Mouse (Mus musculus) kidney, embryonic 14.5 days (tissue): ENCODE measurements around the gene Mrpl33. TPM values are rescaled to one million over a fixed set of nuclear protein-coding genes. Genes with fewer than 3 reads are reported as not detected.

Experiments used
- ATAC-seq: fragments of 200-750 bp; cut with Nextera tagmentation; 2 replicates; pipeline ENCODE4 v1.8.0; 2017; ENCODE audit warnings: moderate number of reproducible peaks, mild to moderate bottlenecking, moderate TSS enrichment, moderate library complexity; ENCODE audit not compliant: low FRiP score, low TSS enrichment
- H3K27ac ChIP-seq: fragments of 300-500 bp; sonication (generic); 2 replicates; pipeline ENCODE4 v1.5.1; 2014; ENCODE audit warnings: low read depth, mild to moderate bottlenecking, low read length, moderate library complexity, mixed read lengths
- H3K27me3 ChIP-seq: fragments of 300-500 bp; sonication (generic); 2 replicates; pipeline ENCODE4 v1.6.1; 2014; ENCODE audit warnings: mild to moderate bottlenecking, low read length; ENCODE audit not compliant: control insufficient read depth, insufficient read depth
- H3K36me3 ChIP-seq: fragments of 300-500 bp; sonication (generic); 2 replicates; pipeline ENCODE4 v1.6.1; 2014; ENCODE audit warnings: low read length, mixed read lengths; ENCODE audit not compliant: control insufficient read depth, insufficient read depth
- H3K4me1 ChIP-seq: fragments of 300-500 bp; sonication (generic); 2 replicates; pipeline ENCODE4 v1.6.1; 2014; ENCODE audit warnings: low read length, mixed read lengths; ENCODE audit not compliant: control insufficient read depth, insufficient read depth
- H3K4me2 ChIP-seq: fragments of 300-500 bp; sonication (generic); replicated peaks from 2 replicates; pipeline ENCODE4 v1.6.1; 2014; ENCODE audit warnings: low read depth, mild to moderate bottlenecking, low read length
- H3K4me3 ChIP-seq: fragments of 300-500 bp; sonication (generic); 2 replicates; pipeline ENCODE4 v1.5.1; 2014; ENCODE audit warnings: mild to moderate bottlenecking, low read length
- H3K9ac ChIP-seq: fragments of 300-500 bp; sonication (generic); 2 replicates; pipeline ENCODE4 v1.6.1; 2014; ENCODE audit warnings: low read depth, mild to moderate bottlenecking, low read length, moderate library complexity
- H3K9me3 ChIP-seq: fragments of 300-500 bp; sonication (generic); 2 replicates; pipeline ENCODE4 v1.6.1; 2016; ENCODE audit warnings: low read length; ENCODE audit not compliant: control insufficient read depth
- WGBS: fragments of 180-500 bp; shearing (Covaris S2); extraction: QIAGEN DNeasy Blood & Tissue Kit; methylation state at CpG from one replicate; pipeline ENCODE4 v1.1.7; 2014; 5-methylcytosine and 5-hydroxymethylcytosine counted together
- microRNA-seq: library from miRNA; unstranded; fragments of <30 nt; microRNA quantifications from one replicate; pipeline ENCODE4, GENCODE M21; 2016
- polyA plus RNA-seq: library from polyadenylated mRNA; unstranded; fragments of >200 nt; fragmentation: Nextera tagmentation; extraction: Ambion mirVana; gene quantifications from 2 replicates; pipeline ENCODE4 v1.2.1, GENCODE M21; 2014

Mrpl33 gene
- polyA plus RNA-seq, 1 experiment from 2014 or later, result 253 TPM

GRCm38 (mm10) chr5:31709389-31709788 lies 112.7 kb downstream of the Mrpl33 start:
- 0 out of 2 replicates have a peak, but pooled peaks cover 3% of the 10 kb centered on the region for H3K4me1 ChIP-seq
- H3K9ac ChIP-seq, result no peak overlapping the region
- 0 out of 2 replicates have a peak, but pooled peaks cover 2% of the 10 kb centered on the region for H3K9me3 ChIP-seq
- no peak for ATAC-seq
- WGBS, result 83% methylated on average over 1 of the region's 1 CpGs
- no peaks in the 10 kb centered on the region for H3K27me3 ChIP-seq
- peaks cover 5% of the 10 kb centered on the region; the same call in 1 of the 2 replicates for H3K36me3 ChIP-seq
- H3K27ac ChIP-seq, result no peak overlapping the region
- H3K4me3 ChIP-seq, result no peak overlapping the region
- H3K4me2 ChIP-seq, result no peak overlapping the region

GRCm38 (mm10) chr5:31713280-31713711 lies 116.6 kb downstream of the Mrpl33 start:
- Histone ChIP-seq H3K27ac (peak overlapping the region; percentile 93; the same call in 1 of the 2 replicates), H3K4me1 (peaks cover 6% of the 10 kb centered on the region; the same call in 1 of the 2 replicates)
- ATAC-seq, result peak; percentile 55; the same call in 1 of the 2 replicates

GRCm38 (mm10) chr5:31713841-31714264 lies 117.1 kb downstream of the Mrpl33 start:
- peaks cover 6% of the 10 kb centered on the region; the same call in 1 of the 2 replicates for H3K4me1 ChIP-seq
- H3K36me3 ChIP-seq, result peaks cover 3% of the 10 kb centered on the region; the same call in 1 of the 2 replicates
- H3K27ac ChIP-seq, result peak overlapping the region; percentile 93
- H3K4me2 ChIP-seq, result no peak overlapping the region
- 62% methylated on average over 5 of the region's 5 CpGs for WGBS
- no peaks in the 10 kb centered on the region for H3K27me3 ChIP-seq
- no peak overlapping the region for H3K4me3 ChIP-seq
- 0 out of 2 replicates have a peak, but pooled peaks cover 2% of the 10 kb centered on the region for H3K9me3 ChIP-seq
- ATAC-seq, result no peak
- no peak overlapping the region for H3K9ac ChIP-seq

More at GRCm38 (mm10) chr5:31713280-31713711, 116.6 kb downstream of the Mrpl33 start:
- WGBS, result 69% methylated on average over 2 of the region's 2 CpGs
- no peak overlapping the region for H3K9ac ChIP-seq
- H3K4me3 ChIP-seq, result no peak overlapping the region
- H3K4me2 ChIP-seq, result no peak overlapping the region
- H3K36me3 ChIP-seq, result peaks cover 3% of the 10 kb centered on the region; the same call in 1 of the 2 replicates
- no peaks in the 10 kb centered on the region for H3K27me3 ChIP-seq
- 0 out of 2 replicates have a peak, but pooled peaks cover 2% of the 10 kb centered on the region for H3K9me3 ChIP-seq

Small RNA genes within 50 kb of the gene (microRNA-seq; reads per million reads assigned to microRNA genes)
- gene Mir3473e, result not detected

Other genes starting within 250 kb of the Mrpl33 start
- 27.4 and 55.0 TPM in 2 replicates for gene Zfp512, start 144.5 kb upstream of the Mrpl33 start, polyA plus RNA-seq
- 0.08 and 0.09 TPM in 2 replicates for gene 4930548H24Rik, start 111.2 kb upstream of the Mrpl33 start, polyA plus RNA-seq
- gene Gpn1, start 102.2 kb upstream of the Mrpl33 start, polyA plus RNA-seq, result 55.8 and 72.0 TPM in 2 replicates
- gene Slc4a1ap, start 69.9 kb upstream of the Mrpl33 start, polyA plus RNA-seq, result 31.1 and 31.2 TPM in 2 replicates
- gene Supt7l, start 69.1 kb upstream of the Mrpl33 start, polyA plus RNA-seq, result 18.5 and 23.8 TPM in 2 replicates
- 3.1 and 3.2 TPM in 2 replicates for gene Rbks, start 100.7 kb downstream of the Mrpl33 start, polyA plus RNA-seq
- gene Babam2, start 100.7 kb downstream of the Mrpl33 start, polyA plus RNA-seq, result 60.6 and 68.5 TPM in 2 replicates